In the genomic region with DNA sequence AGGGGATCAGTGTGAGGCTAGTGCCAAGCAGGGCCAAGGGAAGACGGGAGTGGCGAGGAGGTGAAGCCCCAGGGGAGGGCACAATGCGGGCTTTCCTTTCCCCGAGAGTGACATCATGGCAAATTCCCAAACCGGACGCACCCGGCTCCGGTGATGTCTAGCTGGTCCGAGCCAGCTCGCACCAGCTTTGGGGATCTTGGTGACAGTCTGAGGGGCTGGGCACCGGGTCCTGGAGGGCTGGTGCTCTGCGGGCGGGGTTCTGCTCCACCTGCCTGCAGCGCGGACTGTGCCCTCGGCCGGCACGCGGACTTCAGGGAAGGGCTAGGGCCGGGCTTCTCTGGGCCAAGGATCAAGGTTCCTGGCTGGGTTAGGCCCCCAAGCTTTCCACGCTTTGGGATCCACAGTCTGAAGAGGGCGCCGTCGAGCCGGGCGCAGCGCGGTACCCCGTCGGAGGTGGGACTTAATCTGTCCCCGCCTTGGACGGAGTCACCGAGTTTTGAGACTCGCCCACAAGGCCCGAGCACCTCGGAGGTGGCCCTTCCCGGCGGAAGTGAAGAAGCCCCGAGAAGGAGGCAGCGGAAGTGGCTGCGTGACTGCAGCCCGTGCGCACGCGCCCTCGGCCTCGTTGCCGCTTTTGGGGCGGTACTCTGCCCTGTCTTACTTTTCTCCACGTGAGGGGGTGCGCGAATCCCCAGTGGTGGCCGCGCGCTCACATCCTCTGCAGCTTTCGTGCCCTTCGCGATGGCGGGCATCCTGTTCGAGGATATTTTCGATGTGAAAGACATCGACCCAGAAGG, we compare ENCODE assay signal across 8 mouse cellular contexts. TPM values are rescaled to one million over a fixed set of nuclear protein-coding genes. Genes with fewer than 3 reads are reported as not detected.
DNase-seq lines count a peak whose midpoint lies in the region; ATAC-seq lines count a peak whose summit lies in the region.

Gene Polr2h, plus strand, starts transcription at position 485 of the 797 bp plus-strand sequence.
Gene Clcn2, minus strand, starts transcription at position 566 of the 797 bp plus-strand sequence.

- peak within 1 kb of the TSS; percentile 91 for H3K4me2 ChIP-seq in hindbrain, embryonic 11.5 days (replicated peaks; ENCODE audit: low read depth, low read length)

- peak within 1 kb of the TSS; percentile 81 for H3K9ac ChIP-seq in hindbrain, embryonic 11.5 days (ENCODE audit: low read depth, low read length)

- DNase-seq in Muller cell, postnatal 12 days (ENCODE audit: inconsistent ontology term) = peak; percentile 99
- peak; percentile 99 for DNase-seq in cerebellum, adult 9-11 months
- peak; percentile 96 to 99 for DNase-seq in frontal cortex, adult 2 months (ENCODE audit: extremely low spot score in 1 of 2, low spot score in 1 of 2)
- DNase-seq in hindbrain, embryonic 11.5 days (ENCODE audit: low spot score) = peak; percentile 93
- DNase-seq in layer of hippocampus, postnatal 10 days (ENCODE audit: low spot score in 2 of 2) = peak; percentile 96 to 98
- peak; percentile 98 for DNase-seq in lung, postnatal 10 days
- DNase-seq in ovary, postnatal 36 days (ENCODE audit: low spot score) = peak; percentile 96
- DNase-seq in thymus, postnatal 25 days = peak; percentile 96

- H3K9me3 ChIP-seq in hindbrain, embryonic 11.5 days (ENCODE audit: control insufficient read depth, low read length) = no peaks in the 10 kb centered on the region

- WGBS in hindbrain, embryonic 11.5 days = under 1% methylated on average over 59 of the region's 62 CpGs

- H3K27me3 ChIP-seq in hindbrain, embryonic 11.5 days (ENCODE audit: control insufficient read depth, insufficient read depth, low read length) = no peaks in the 10 kb centered on the region

- H3K36me3 ChIP-seq in hindbrain, embryonic 11.5 days (ENCODE audit: control insufficient read depth, insufficient read depth, low read length) = no peaks in the 10 kb centered on the region; the same call in 1 of the 2 replicates

- ATAC-seq in hindbrain, embryonic 11.5 days (ENCODE audit: low FRiP score) = peak; percentile 68

- peak within 1 kb of the TSS; percentile 84 for H3K27ac ChIP-seq in hindbrain, embryonic 11.5 days (ENCODE audit: low read depth, low read length)

- H3K4me3 ChIP-seq in hindbrain, embryonic 11.5 days (ENCODE audit: low read depth, low read length) = peak within 1 kb of the TSS; percentile 62

- peaks cover 11% of the 10 kb centered on the region; the same call in 1 of the 2 replicates for H3K4me1 ChIP-seq in hindbrain, embryonic 11.5 days (replicated peaks; ENCODE audit: control insufficient read depth, insufficient read depth, low read length)

RNA-seq across cellular contexts. Expression of gene Polr2h, which starts in this region (rescaled TPM):
- 42.6 and 45.7 TPM in 2 replicates for polyA plus RNA-seq in frontal cortex, adult 2 months (2012; rRNA removed)
- polyA plus RNA-seq in hindbrain, embryonic 11.5 days (2014; fragmentation: Nextera tagmentation; extraction: Ambion mirVana) = 103 and 105 TPM in 2 replicates
- total RNA-seq in layer of hippocampus, postnatal 10 days (2021) = 10 to 100 TPM; 23.2 to 27.7 TPM

RNA-seq across cellular contexts. Expression of gene Clcn2, which starts in this region (rescaled TPM):
- 92.6 and 107 TPM in 2 replicates for polyA plus RNA-seq in frontal cortex, adult 2 months (2012; rRNA removed)
- polyA plus RNA-seq in hindbrain, embryonic 11.5 days (2014; fragmentation: Nextera tagmentation; extraction: Ambion mirVana) = 20.7 and 22.0 TPM in 2 replicates
- 10 to 100 TPM; 41.4 to 50.7 TPM for total RNA-seq in layer of hippocampus, postnatal 10 days (2021)

Comparison
In these comparisons a context has a peak if more than half of its experiments do, and no peak if none do; other contexts are left out.
1. Peak in every context shown above with its lines: DNase-seq, ATAC-seq, H3K4me3 ChIP-seq and H3K27ac ChIP-seq.